Mouse (Mus musculus) forebrain, embryonic 14.5 days (tissue): Measurements from ENCODE around the gene Pik3cd. TPM values are rescaled to one million over a fixed set of nuclear protein-coding genes. Genes with fewer than 3 reads are reported as not detected.
"Not testable (repeated sequence)": the region's sequence is repeated elsewhere in the genome, so short reads cannot be mapped to it uniquely, and the experiment has no call there.

Experiments used
- ATAC-seq: fragments of 200-750 bp; cut with Nextera tagmentation; 2 replicates; pipeline ENCODE4 v1.8.0; 2017; ENCODE audit warnings: mild to moderate bottlenecking, moderate library complexity
- DNase-seq: peaks from one replicate; pipeline ENCODE4 v3.0.0-alpha.2; 2015; ENCODE audit warnings: low spot score
- H3K27ac ChIP-seq: fragments of 300-500 bp; sonication (generic); 2 replicates; pipeline ENCODE4 v1.5.1; 2014; ENCODE audit warnings: low read depth, mild to moderate bottlenecking, control low read depth, low read length, moderate library complexity
- H3K27me3 ChIP-seq: fragments of 300-500 bp; sonication (generic); replicated peaks from 2 replicates; pipeline ENCODE4 v1.6.1; 2014; ENCODE audit warnings: low read length, control low read depth, mixed read lengths; ENCODE audit not compliant: control insufficient read depth, insufficient read depth
- H3K36me3 ChIP-seq: fragments of 300-500 bp; sonication (generic); 2 replicates; pipeline ENCODE4 v1.6.1; 2014; ENCODE audit warnings: low read length, control low read depth; ENCODE audit not compliant: control insufficient read depth, insufficient read depth
- H3K4me1 ChIP-seq: fragments of 300-500 bp; sonication (generic); 2 replicates; pipeline ENCODE4 v1.6.1; 2014; ENCODE audit warnings: antibody characterized with exemption, low read length, control low read depth; ENCODE audit not compliant: control insufficient read depth, insufficient read depth
- H3K4me2 ChIP-seq: fragments of 300-500 bp; sonication (generic); 2 replicates; pipeline ENCODE4 v1.6.1; 2014; ENCODE audit warnings: mild to moderate bottlenecking, control low read depth, low read length
- H3K4me3 ChIP-seq: fragments of 300-500 bp; sonication (generic); 2 replicates; pipeline ENCODE4 v1.5.1; 2014; ENCODE audit warnings: low read depth, low read length, control low read depth
- H3K9ac ChIP-seq: fragments of 300-500 bp; sonication (generic); 2 replicates; pipeline ENCODE4 v1.6.1; 2014; ENCODE audit warnings: mild to moderate bottlenecking, low read length, control low read depth, moderate library complexity
- H3K9me3 ChIP-seq: fragments of 300-500 bp; sonication (generic); replicated peaks from 2 replicates; pipeline ENCODE4 v1.6.1; 2016; ENCODE audit warnings: low read length, control low read depth, mixed read lengths; ENCODE audit not compliant: control insufficient read depth
- WGBS: fragments of 180-500 bp; shearing (Covaris S2); extraction: QIAGEN DNeasy Blood & Tissue Kit; methylation state at CpG from one replicate; pipeline ENCODE4 v1.1.7; 2014; 5-methylcytosine and 5-hydroxymethylcytosine counted together
- polyA plus RNA-seq: library from polyadenylated mRNA; unstranded; fragments of >200 nt; fragmentation: Nextera tagmentation; extraction: Ambion mirVana; gene quantifications from 2 replicates; pipeline ENCODE4 v1.2.1, GENCODE M21; 2014

Gene Pik3cd
- polyA plus RNA-seq, 1 experiment from 2014 or later, result 8.9 TPM

GRCm38 (mm10) chr4:149634157-149634556, 68.2 kb downstream of the Pik3cd start:
- H3K4me2 ChIP-seq, result no peak overlapping the region
- H3K9ac ChIP-seq, result no peak overlapping the region
- no peak for DNase-seq
- H3K27me3 ChIP-seq, result no peaks in the 10 kb centered on the region
- no peak overlapping the region for H3K27ac ChIP-seq
- ATAC-seq, result no peak
- H3K36me3 ChIP-seq, result peaks cover 90% of the 10 kb centered on the region
- 96% methylated on average over 1 of the region's 1 CpGs for WGBS
- no peaks in the 10 kb centered on the region for H3K4me1 ChIP-seq
- H3K4me3 ChIP-seq, result no peak overlapping the region
- no peaks in the 10 kb centered on the region for H3K9me3 ChIP-seq

- H3K9me3 ChIP-seq, result no peaks in the 10 kb centered on the region
- ATAC-seq, result no peak
- H3K4me1 ChIP-seq, result no peaks in the 10 kb centered on the region
- H3K4me3 ChIP-seq, result no peak overlapping the region
- DNase-seq, result no peak
- no peak overlapping the region for H3K9ac ChIP-seq
- H3K36me3 ChIP-seq, result peaks cover 78% of the 10 kb centered on the region
- H3K27ac ChIP-seq, result no peak overlapping the region
- H3K4me2 ChIP-seq, result no peak overlapping the region
- no peaks in the 10 kb centered on the region for H3K27me3 ChIP-seq
- 83% methylated on average over 9 of the region's 9 CpGs for WGBS
Measured at GRCm38 (mm10) chr4:149632670-149633307, 69.6 kb downstream of the Pik3cd start.

GRCm38 (mm10) chr4:149628810-149629209, 73.6 kb downstream of the Pik3cd start:
- Histone ChIP-seq H3K27me3 (no peaks in the 10 kb centered on the region), H3K9ac (no peak overlapping the region), H3K4me3 (no peak overlapping the region), H3K4me2 (no peak overlapping the region), H3K4me1 (peaks cover 12% of the 10 kb centered on the region), H3K9me3 (no peaks in the 10 kb centered on the region), H3K27ac (no peak overlapping the region), H3K36me3 (peaks cover 42% of the 10 kb centered on the region)
- 60% methylated on average over 9 of the region's 9 CpGs for WGBS
- ATAC-seq (no peak), DNase-seq (no peak)

DNA sequence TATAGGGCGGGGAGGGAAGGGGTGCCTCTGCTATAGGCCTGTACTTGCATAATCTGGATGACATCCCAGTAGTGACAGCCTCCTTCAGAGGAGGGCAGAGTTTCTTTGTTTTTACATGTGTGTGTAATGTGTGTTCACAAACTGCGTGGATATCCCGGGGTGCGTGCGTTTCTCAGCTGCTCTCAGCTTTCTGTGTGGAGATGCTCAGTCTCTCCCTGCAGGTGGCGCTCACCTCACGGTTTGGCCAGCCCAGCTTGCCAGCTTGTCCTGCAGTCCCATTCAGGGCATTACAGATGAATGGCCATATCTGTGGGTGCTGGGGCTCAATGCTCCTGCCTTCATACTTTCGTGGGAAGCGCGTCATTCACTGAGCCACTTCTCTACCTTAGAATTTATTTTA, 74.0 kb downstream of the Pik3cd start:
- no peak overlapping the region for H3K27ac ChIP-seq
- H3K9me3 ChIP-seq, result no peaks in the 10 kb centered on the region
- H3K9ac ChIP-seq, result no peak overlapping the region
- no peak overlapping the region for H3K4me2 ChIP-seq
- peak; percentile 59 for DNase-seq
- H3K4me3 ChIP-seq, result no peak overlapping the region
- H3K4me1 ChIP-seq, result peaks cover 12% of the 10 kb centered on the region
- H3K27me3 ChIP-seq, result no peaks in the 10 kb centered on the region
- H3K36me3 ChIP-seq, result peaks cover 38% of the 10 kb centered on the region
- peak; percentile 34; the same call in 1 of the 2 replicates for ATAC-seq
- 69% methylated on average over 10 of the region's 10 CpGs for WGBS

- peaks cover 12% of the 10 kb centered on the region for H3K4me1 ChIP-seq
- no peaks in the 10 kb centered on the region for H3K27me3 ChIP-seq
- H3K4me3 ChIP-seq, result no peak overlapping the region
- H3K9ac ChIP-seq, result peak overlapping the region; percentile 29; the same call in 1 of the 2 replicates
- H3K27ac ChIP-seq, result 0 out of 2 replicates have a peak overlapping the region, but pooled peaks have one; percentile 21
- WGBS, result 14% methylated on average over 17 of the region's 17 CpGs
- DNase-seq (no peak), ATAC-seq (peak; percentile 32; the same call in 1 of the 2 replicates)
- no peaks in the 10 kb centered on the region for H3K9me3 ChIP-seq
- 0 out of 2 replicates have a peak overlapping the region, but pooled peaks have one; percentile 6 for H3K4me2 ChIP-seq
- H3K36me3 ChIP-seq, result peaks cover 23% of the 10 kb centered on the region
Measured at GRCm38 (mm10) chr4:149626809-149627208, 75.6 kb downstream of the Pik3cd start.

- ATAC-seq (no peak), DNase-seq (no peak)
- Histone ChIP-seq H3K27ac (no peak overlapping the region), H3K4me1 (peaks cover 12% of the 10 kb centered on the region), H3K9me3 (no peaks in the 10 kb centered on the region), H3K4me2 (no peak overlapping the region), H3K27me3 (no peaks in the 10 kb centered on the region), H3K36me3 (no peaks in the 10 kb centered on the region), H3K4me3 (no peak overlapping the region), H3K9ac (no peak overlapping the region)
- 91% methylated on average over 5 of the region's 5 CpGs for WGBS
Measured at GRCm38 (mm10) chr4:149623711-149624110, 78.7 kb downstream of the Pik3cd start.

DNA sequence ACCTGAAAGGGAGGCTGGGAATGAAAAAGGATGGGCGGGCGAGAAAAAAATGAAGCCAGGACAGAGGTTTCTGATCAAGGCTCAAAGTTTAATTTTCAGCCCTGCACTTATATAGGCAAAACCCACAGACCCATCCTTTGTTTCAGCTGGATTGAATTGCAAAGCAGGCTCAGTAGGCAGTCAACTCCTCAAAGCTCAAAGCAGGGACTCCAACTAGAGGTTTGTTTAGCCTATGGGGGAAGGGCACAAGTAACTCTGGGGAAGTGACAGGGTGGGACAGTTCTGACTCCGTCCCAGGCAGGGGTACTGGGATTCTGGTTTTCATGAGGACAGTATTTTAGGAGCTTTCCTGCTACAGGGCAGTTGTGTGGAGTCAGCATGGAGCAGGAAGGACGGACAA, 81.1 kb downstream of the Pik3cd start:
- H3K9me3 ChIP-seq, result no peaks in the 10 kb centered on the region
- DNase-seq (no peak), ATAC-seq (no peak)
- H3K4me2 ChIP-seq, result no peak overlapping the region
- H3K36me3 ChIP-seq, result peaks cover 4% of the 10 kb centered on the region; the same call in 1 of the 2 replicates
- 23% methylated on average over 4 of the region's 4 CpGs for WGBS
- H3K9ac ChIP-seq, result no peak overlapping the region
- no peak overlapping the region for H3K4me3 ChIP-seq
- H3K27ac ChIP-seq, result no peak overlapping the region
- peaks cover 5% of the 10 kb centered on the region for H3K4me1 ChIP-seq
- no peaks in the 10 kb centered on the region for H3K27me3 ChIP-seq

DNA sequence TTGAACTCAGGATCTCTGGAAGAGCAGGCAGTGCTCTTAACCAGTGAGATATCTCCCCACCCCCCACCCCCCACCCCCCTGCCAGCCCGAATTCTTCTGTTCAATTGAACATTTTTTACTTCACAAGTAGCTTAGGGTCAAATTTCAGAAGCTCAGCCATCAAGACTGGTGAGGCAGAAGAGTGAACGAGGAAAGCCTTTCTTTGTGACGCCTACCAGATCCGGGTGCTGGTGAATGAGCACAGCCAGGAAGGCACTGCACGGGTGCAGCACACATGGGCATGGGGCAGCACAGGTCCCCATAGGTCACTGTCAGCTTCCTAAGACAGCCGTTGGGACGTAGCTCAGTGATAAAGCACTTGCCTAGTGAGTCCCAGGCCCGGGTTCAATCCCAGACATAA, 82.4 kb downstream of the Pik3cd start:
- ATAC-seq (no peak), DNase-seq (no peak)
- H3K27ac ChIP-seq, result no peak overlapping the region
- H3K4me2 ChIP-seq, result no peak overlapping the region
- 27% methylated on average over 8 of the region's 8 CpGs for WGBS
- peaks cover 16% of the 10 kb centered on the region for H3K36me3 ChIP-seq
- H3K9me3 ChIP-seq, result no peaks in the 10 kb centered on the region
- no peaks in the 10 kb centered on the region for H3K4me1 ChIP-seq
- H3K9ac ChIP-seq, result no peak overlapping the region
- H3K27me3 ChIP-seq, result no peaks in the 10 kb centered on the region
- H3K4me3 ChIP-seq, result no peak overlapping the region

DNA sequence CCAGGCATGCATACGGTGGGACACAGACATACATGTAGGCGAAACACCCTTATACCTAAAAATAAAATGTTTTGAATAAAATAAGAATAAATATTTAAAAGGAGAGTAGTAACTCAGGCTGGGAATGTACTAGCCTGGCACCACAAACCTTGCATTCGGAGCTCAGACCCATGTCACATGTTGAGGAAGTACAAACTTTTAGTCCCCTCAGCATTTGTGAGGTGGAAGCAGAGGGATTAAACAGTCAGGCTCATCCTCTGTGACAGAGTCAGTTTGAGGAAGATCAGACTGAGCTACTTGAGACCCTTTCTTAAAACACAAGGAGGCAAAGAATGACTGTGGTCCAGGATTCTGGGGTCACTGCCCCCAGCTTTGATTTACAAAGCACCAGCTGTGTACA, 85.4 kb downstream of the Pik3cd start:
- not testable (repeated sequence) for H3K27ac ChIP-seq, H3K4me3 ChIP-seq, DNase-seq, H3K27me3 ChIP-seq, H3K4me2 ChIP-seq, ATAC-seq, H3K4me1 ChIP-seq, H3K9me3 ChIP-seq, H3K9ac ChIP-seq
- peaks cover 24% of the 10 kb centered on the region for H3K36me3 ChIP-seq
- 93% methylated on average over 3 of the region's 3 CpGs for WGBS
